Mouse (Mus musculus) G1E-ER4 (cell line): Measurements from ENCODE around the gene 2310011J03Rik. TPM values are rescaled to one million over a fixed set of nuclear protein-coding genes. Genes with fewer than 3 reads are reported as not detected.

Experiments
- GATA1 ChIP-seq: IDR thresholded peaks from one replicate; pipeline ENCODE4 v1.8.0; 2012; ENCODE audit warnings: low read length, inconsistent platforms
- polyA plus RNA-seq: library from polyadenylated mRNA; stranded (reverse); fragments of >175 nt; gene quantifications from 2 replicates; pipeline ENCODE4 v1.2.3, GENCODE M21; 2012

The 2310011J03Rik gene
- polyA plus RNA-seq, 1 experiment = 132 TPM

DNA sequence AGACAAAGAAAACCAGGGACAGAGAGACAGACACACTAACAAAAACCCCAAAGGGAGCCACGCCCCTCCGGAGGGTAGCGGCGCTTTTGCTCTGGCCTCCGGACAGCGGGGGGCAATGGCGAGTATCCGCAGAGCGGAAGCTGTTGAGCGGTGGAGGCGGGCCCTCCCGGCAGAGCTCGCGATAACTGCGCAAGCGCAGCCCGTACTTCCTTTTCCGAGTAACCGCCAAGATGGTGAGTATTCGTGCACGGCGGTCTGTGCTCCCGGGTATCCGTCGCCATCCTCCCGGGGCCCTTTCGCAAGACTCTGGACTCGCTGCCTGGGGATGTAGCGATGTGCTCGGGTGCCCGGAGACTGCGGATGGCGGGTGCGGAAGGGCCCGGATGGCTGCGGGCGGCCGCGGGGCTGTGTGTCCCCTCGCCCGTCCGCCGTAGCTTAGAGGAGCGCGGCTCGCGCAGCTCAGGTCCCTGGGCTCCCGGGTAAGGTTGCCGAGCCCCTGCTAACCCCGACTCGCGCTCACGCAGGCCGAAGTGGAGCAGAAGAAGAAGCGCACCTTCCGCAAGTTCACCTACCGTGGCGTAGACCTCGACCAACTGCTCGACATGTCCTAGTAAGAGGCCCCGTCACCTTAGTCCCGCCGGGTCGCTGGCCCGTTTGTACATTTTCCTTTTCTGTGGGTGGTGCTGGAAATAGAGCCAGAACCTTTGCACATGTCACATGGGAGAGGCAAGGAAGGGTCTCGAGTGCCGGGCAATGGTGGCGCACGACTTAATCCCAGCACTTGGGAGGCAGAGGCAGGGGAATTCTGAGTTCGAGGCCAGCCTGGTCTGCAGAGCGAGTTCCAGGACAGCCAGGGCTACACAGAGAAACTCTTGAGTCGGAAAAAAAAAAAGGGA lies 27.8 kb downstream of the 2310011J03Rik start, which contains the start of gene Rps15:
Rps15 (plus strand) TSS at position 203 of the 896 bp plus-strand sequence.
- TF ChIP-seq GATA1 = no peak

- no peak for TF ChIP-seq GATA1
Measured at GRCm38 (mm10) chr10:80288657-80289056, 31.7 kb downstream of the 2310011J03Rik start.

- no peak for TF ChIP-seq GATA1
Measured at GRCm38 (mm10) chr10:80288097-80288496, 32.2 kb downstream of the 2310011J03Rik start.

DNA sequence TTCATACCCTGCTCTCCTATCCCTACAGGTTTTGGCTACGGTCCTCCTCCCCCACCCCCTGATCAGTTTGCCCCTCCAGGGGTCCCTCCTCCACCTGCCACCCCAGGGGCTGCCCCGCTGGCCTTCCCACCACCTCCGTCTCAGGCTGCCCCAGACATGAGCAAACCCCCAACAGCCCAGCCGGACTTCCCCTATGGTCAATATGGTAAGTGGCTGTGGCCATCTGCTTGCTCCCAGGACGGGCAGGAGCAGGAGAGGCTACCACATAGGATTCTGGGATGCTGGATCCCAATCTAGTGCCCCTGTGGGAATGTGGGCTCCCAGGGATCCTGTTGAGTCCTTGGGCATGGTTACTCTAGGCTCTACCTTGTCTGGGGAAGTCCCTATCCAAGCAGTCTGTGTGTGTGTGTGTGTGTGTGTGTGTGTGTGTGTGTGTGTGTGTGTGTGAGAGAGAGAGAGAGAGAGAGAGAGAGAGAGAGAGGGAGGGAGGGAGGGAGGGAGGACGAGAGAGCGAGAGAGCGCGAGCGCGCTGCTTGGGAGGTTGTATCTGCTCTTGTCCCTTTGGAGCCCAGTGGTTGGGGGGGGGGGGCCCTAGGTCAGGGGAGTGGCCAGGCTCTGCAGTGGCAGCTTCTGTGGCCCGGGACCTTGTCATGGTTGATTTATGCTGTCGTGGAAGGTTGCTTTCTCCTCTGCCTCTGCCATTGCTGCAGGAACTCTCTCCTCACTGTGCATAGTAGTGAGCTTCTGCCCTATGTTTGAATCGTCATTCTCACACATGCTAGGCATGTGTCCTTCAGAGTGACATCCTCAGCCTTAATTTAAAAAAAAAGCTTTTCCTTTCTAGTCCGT lies 34.9 kb downstream of the 2310011J03Rik start:
- TF ChIP-seq GATA1 = no peak

DNA sequence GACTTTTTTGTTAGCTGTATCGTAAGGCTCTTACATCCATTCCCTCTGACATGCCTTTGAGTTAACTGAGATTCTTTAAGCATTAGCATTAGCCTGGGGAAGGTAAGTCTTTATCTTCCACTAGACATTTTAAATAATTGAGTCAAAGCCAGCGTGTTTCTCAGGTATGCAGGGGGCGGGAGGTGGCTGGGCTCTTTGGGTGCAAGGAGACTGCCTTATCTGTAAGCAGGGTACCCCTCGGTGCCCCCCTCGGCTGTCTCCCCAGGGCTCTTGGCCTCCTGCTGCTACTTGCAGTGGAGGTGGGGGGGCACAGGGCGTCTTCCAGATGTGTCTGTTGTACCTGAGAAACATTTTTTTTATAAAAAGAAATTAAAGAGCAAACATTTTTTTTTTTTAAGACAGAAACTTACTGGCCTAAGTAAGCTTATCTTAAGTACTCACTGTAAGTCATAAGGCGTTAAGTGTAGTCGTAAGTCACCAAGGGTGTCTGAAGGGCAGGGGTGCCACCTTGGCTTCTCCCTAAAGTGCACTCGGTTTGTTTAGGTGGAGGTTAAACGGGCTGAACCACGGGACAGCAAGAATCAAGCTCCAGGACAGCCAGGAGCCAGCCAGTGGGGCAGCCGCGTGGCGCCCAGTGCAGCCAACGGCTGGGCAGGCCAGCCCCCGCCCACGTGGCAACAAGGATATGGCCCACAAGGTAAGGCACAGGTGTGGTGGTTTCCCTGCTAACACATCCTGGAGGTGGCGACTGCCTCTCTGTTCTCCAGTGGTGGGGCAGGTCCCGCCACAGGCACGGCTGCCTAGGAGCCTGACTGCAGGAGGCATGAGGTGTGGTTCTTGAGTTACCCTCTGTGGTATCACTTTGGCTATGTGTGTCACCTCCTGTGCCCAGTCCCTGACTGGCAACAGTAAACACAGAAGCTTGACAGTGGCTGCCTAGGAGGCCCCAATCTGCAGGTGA lies 37.6 kb downstream of the 2310011J03Rik start:
- TF ChIP-seq GATA1 = no peak

DNA sequence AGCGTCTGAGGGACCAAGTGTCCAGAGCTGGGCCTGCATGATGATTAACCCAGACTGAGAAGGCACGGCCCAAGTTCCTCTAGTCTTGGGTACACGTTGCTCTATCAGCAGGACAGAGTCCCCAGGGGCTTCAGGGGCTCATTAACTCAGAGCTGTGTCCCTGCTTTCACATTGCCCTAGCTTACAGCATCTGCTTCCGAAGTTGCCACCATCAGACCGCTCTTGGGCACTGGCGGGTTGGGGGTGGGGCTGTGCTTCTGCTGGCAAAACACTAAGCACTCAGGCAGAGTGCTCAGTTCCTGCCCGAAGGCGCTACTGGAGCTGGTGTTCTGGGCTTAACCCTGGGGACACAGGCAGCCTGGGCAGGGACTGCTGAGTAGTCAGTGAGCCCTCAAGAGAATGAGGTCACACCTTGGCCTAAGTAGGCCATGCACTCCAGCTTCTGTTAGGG lies 38.4 kb downstream of the 2310011J03Rik start:
- TF ChIP-seq GATA1 = no peak

DNA sequence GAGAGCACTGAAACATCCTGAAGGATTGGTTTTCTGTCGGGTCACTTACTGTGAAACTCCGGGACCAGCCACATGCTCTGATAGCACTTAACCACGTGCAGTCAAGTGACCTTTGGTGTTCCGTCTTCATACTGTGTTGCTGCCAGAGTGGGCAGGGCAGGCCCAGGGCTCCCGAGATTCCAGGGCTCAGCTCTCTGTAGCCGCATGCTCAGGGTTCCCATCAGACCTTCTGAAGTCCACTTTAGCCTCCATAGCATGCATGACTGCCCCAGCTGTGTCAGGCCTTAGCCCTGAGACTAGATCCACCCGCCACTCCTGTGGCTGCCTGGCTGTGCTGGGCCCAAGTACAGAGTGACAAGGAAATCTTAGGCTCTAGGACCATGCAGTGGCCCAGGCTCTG lies 39.0 kb downstream of the 2310011J03Rik start:
- no peak for TF ChIP-seq GATA1

- no peak for TF ChIP-seq GATA1
Measured at GRCm38 (mm10) chr10:80279273-80279672, 41.1 kb downstream of the 2310011J03Rik start.

GRCm38 (mm10) chr10:80278390-80278789 lies 41.9 kb downstream of the 2310011J03Rik start:
- no peak for TF ChIP-seq GATA1

- no peak for TF ChIP-seq GATA1
Measured at GRCm38 (mm10) chr10:80276238-80276637, 44.1 kb downstream of the 2310011J03Rik start.

DNA sequence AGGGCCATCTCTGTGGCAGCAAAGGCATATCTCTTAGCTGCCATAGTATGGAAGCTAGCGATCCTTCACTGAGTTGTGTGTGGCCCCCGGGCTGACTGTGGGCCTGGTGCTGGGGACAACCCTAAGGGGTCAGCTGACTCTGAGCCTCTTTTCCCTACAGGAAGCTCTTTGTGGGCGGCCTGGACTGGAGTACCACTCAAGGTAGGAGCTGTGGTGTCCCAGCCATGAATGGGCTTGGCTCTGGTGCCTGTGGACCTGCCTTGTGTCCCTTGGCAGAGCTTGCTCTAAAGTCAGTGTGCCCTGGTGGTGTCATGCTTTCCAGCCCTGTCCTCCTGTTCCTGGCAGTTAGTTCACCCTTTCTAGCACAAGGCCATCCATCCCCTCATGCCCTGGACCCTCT lies 46.5 kb downstream of the 2310011J03Rik start:
- no peak for TF ChIP-seq GATA1

DNA sequence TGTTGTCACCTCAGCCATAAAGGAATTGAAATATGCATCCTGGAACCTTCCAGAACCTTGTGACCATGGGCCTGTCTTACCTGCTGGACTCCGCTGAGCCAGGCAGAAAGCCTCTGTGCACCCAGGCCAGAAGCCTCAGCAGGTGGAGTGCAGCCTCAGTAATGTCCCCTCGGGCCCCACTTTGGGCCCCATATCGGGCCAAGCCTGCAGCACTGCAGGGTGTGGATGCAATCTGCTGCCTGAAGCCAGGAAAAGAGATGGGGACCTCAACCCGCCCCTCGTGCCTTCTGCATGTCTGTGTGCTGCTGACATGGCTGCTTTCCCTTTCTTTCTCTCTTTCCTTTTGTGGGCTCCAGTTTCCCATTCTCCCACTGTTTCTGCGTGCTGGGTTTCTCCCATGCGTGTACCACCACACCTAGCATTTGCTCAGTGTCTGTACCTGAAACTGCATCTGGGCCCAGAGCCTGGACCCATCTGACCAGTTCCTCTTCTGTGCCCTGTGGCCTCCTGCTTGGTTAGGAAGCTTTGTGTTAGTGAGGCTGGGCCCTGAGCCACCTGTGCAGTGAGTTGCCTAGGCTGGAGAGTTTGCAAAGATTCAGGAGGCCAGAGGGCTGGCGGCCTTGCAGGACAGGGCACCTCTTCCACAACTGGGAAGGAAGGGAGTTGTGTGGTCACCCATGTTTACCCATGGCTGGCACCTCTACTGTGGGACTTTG lies 48.3 kb downstream of the 2310011J03Rik start:
- no peak for TF ChIP-seq GATA1

- TF ChIP-seq GATA1 = no peak
Measured at GRCm38 (mm10) chr10:80271186-80271843, 49.0 kb downstream of the 2310011J03Rik start.

- no peak for TF ChIP-seq GATA1
Measured at GRCm38 (mm10) chr10:80270734-80271181, 49.6 kb downstream of the 2310011J03Rik start.

DNA sequence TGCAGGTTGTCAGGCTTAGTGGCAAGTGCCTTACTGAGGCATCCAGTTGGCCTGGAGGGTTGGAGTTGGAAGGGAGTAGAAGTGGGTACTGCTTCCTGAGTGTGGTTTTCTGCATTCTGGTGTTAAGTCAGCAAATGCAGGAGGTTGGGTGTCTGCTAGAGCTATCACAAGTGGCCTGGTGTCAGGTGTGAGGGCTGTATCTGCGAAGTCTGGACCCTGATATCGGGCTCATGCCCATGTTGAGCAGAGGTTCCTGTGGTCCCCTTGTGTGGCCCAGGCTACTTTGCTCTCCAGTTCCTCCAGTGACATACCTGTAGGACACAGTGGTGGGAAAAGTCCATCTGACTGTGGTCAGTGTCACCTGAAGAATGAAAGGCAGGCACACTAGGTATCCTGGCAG lies 50.2 kb downstream of the 2310011J03Rik start:
- TF ChIP-seq GATA1 = no peak

Other genes with a start within 250 kb of the 2310011J03Rik start
- gene Sbno2, start 215.0 kb downstream of the 2310011J03Rik start, polyA plus RNA-seq = 41.3 and 41.5 TPM in 2 replicates
- gene Stk11, start 204.7 kb downstream of the 2310011J03Rik start, polyA plus RNA-seq = 140 and 143 TPM in 2 replicates
- gene Atp5d, start 181.9 kb downstream of the 2310011J03Rik start, polyA plus RNA-seq = 1,550 and 1,866 TPM in 2 replicates
- 53.6 and 59.0 TPM in 2 replicates for gene Cbarp, start 179.7 kb downstream of the 2310011J03Rik start, polyA plus RNA-seq
- gene Midn, start 172.3 kb downstream of the 2310011J03Rik start, polyA plus RNA-seq = 227 and 254 TPM in 2 replicates
- 54.3 and 62.8 TPM in 2 replicates for gene Cirbp, start 154.6 kb downstream of the 2310011J03Rik start, polyA plus RNA-seq
- 5.8 and 6.7 TPM in 2 replicates for gene 1600002K03Rik, start 147.6 kb downstream of the 2310011J03Rik start, polyA plus RNA-seq
- 0.46 and 0.52 TPM in 2 replicates for gene Efna2, start 141.1 kb downstream of the 2310011J03Rik start, polyA plus RNA-seq
- 37.4 and 39.5 TPM in 2 replicates for gene Mum1, start 94.1 kb downstream of the 2310011J03Rik start, polyA plus RNA-seq
- gene Ndufs7, start 71.4 kb downstream of the 2310011J03Rik start, polyA plus RNA-seq = 309 and 396 TPM in 2 replicates
- 0.26 and 0.35 TPM in 2 replicates for gene Gamt, start 59.5 kb downstream of the 2310011J03Rik start, polyA plus RNA-seq
- gene Dazap1, start 59.1 kb downstream of the 2310011J03Rik start, polyA plus RNA-seq = 512 and 653 TPM in 2 replicates
- 5,691 and 9,847 TPM in 2 replicates for gene Rps15, start 28.1 kb downstream of the 2310011J03Rik start, polyA plus RNA-seq
- gene Apc2, start 24.6 kb downstream of the 2310011J03Rik start, polyA plus RNA-seq = 0.04 and 0.15 TPM in 2 replicates
- gene Pcsk4, start 9.0 kb upstream of the 2310011J03Rik start, polyA plus RNA-seq = 3.5 and 4.3 TPM in 2 replicates
- gene Reep6, start 9.4 kb upstream of the 2310011J03Rik start, polyA plus RNA-seq = 28.5 and 36.0 TPM in 2 replicates
- gene Adamtsl5, start 27.9 kb upstream of the 2310011J03Rik start, polyA plus RNA-seq = 30.2 and 32.7 TPM in 2 replicates
- not detected in 2 replicates for gene Plk5, start 35.9 kb upstream of the 2310011J03Rik start, polyA plus RNA-seq
- 44.6 and 53.8 TPM in 2 replicates for gene Mex3d, start 67.1 kb upstream of the 2310011J03Rik start, polyA plus RNA-seq
- 289 and 306 TPM in 2 replicates for gene Mbd3, start 79.0 kb upstream of the 2310011J03Rik start, polyA plus RNA-seq
- gene Uqcr11, start 86.3 kb upstream of the 2310011J03Rik start, polyA plus RNA-seq = 1,888 and 2,895 TPM in 2 replicates
- gene Tcf3, start 113.1 kb upstream of the 2310011J03Rik start, polyA plus RNA-seq = 960 and 1,205 TPM in 2 replicates
- not detected in 2 replicates for gene Onecut3, start 174.3 kb upstream of the 2310011J03Rik start, polyA plus RNA-seq
- gene Atp8b3, start 218.6 kb upstream of the 2310011J03Rik start, polyA plus RNA-seq = 0.03 TPM in 2 replicates
- 181 and 226 TPM in 2 replicates for gene Rexo1, start 241.0 kb upstream of the 2310011J03Rik start, polyA plus RNA-seq